Mouse (Mus musculus): ENCODE measurements around the gene Myo3b. TPM values are rescaled to one million over a fixed set of nuclear protein-coding genes. Genes with fewer than 3 reads are reported as not detected.

The Myo3b gene
- polyA plus RNA-seq, 1 experiment from 2014 or later, result 0.30 TPM

DNA sequence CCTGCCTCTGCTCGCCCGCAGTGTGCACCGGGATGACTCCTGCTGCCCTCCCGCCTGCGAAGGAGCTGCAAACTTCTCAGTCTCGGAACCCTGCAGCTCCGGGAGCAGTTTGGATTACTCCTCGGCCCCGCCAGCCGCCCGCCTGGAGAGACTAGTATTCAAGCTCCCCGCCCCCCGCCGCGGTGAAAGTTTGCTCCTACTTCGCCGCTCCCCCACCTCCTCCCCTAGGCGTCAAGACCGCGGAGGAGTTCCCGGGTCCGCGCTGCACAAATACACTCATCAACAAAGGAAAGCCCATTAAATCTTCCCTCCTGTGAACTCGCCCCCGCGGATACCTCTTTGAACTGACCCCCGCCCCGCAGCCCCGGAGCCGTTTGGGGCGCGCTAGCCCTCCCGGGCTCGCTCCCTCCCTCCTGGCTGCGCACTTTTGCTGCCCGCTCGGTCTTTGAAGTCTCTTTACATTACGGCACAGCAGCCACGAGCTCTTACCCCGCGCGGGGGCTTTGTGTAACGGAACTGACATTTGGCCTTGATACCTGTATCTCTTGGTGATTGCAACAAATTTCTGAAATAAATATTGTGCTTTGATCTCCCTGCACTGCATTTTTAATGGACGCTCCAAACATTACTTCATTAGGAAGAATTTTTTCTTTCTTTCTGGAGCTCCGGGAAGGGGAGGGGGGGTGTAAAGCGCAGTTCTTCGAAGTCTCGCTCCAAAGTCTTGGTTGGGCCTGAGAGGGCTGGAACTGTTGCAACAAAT is 433.1 kb downstream of the Myo3b start:
- WGBS, result under 1% methylated on average over 48 of the region's 48 CpGs
- H3K4me3 ChIP-seq (ENCODE audit: low read depth, low read length), result peak overlapping the region; percentile 33
- no peak overlapping the region for H3K27ac ChIP-seq (ENCODE audit: low read depth)
- peaks cover 82% of the 10 kb centered on the region for H3K27me3 ChIP-seq (replicated peaks; ENCODE audit: control insufficient read depth, insufficient read depth, low read length)
- H3K4me2 ChIP-seq (ENCODE audit: low read length), result peak overlapping the region; percentile 72
- H3K4me1 ChIP-seq (replicated peaks; ENCODE audit: control insufficient read depth, insufficient read depth, low read length), result peaks cover 15% of the 10 kb centered on the region
- peak; percentile 79 for DNase-seq (ENCODE audit: low spot score)
- no peaks in the 10 kb centered on the region for H3K9me3 ChIP-seq (ENCODE audit: control insufficient read depth, low read length)
- no peak overlapping the region; the same call in 1 of the 2 replicates for H3K9ac ChIP-seq (ENCODE audit: low read length)
- H3K36me3 ChIP-seq (ENCODE audit: control insufficient read depth, insufficient read depth, low read length), result no peaks in the 10 kb centered on the region
- ATAC-seq (replicated peaks; ENCODE audit: low FRiP score, low TSS enrichment, low read depth), result no peak

Other genes with a start within 250 kb of the Myo3b start
- gene Ccdc173, start 249.6 kb upstream of the Myo3b start, polyA plus RNA-seq (2014; fragmentation: Nextera tagmentation; extraction: Ambion mirVana), result 1.5 and 2.3 TPM in 2 replicates
- 24.6 and 24.8 TPM in 2 replicates for gene Phospho2, start 249.5 kb upstream of the Myo3b start, polyA plus RNA-seq (2014; fragmentation: Nextera tagmentation; extraction: Ambion mirVana)
- 38.4 and 42.1 TPM in 2 replicates for gene Klhl23, start 217.2 kb upstream of the Myo3b start, polyA plus RNA-seq (2014; fragmentation: Nextera tagmentation; extraction: Ambion mirVana)
- 277 and 312 TPM in 2 replicates for gene Ssb, start 177.6 kb upstream of the Myo3b start, polyA plus RNA-seq (2014; fragmentation: Nextera tagmentation; extraction: Ambion mirVana)
- gene Mettl5, start 153.5 kb upstream of the Myo3b start, polyA plus RNA-seq (2014; fragmentation: Nextera tagmentation; extraction: Ambion mirVana), result 41.3 and 42.7 TPM in 2 replicates
- gene Ubr3, start 141.9 kb upstream of the Myo3b start, polyA plus RNA-seq (2014; fragmentation: Nextera tagmentation; extraction: Ambion mirVana), result 17.1 and 19.0 TPM in 2 replicates